Mouse (Mus musculus) left cerebral cortex, adult 2 months (tissue): ENCODE data around the gene Ncoa6. TPM values are rescaled to one million over a fixed set of nuclear protein-coding genes. Genes with fewer than 3 reads are reported as not detected.

Source experiments
- DNase-seq, 2 experiments: peaks; one replicate each; pipeline ENCODE4 v3.0.0; 2021 to 2022; ENCODE audit warnings: low spot score in 2 of 2, mixed read lengths in 1 of 2; ENCODE audit errors: extremely low spot score in 1 of 2
- H3K27ac ChIP-seq: fragments of 200-600 bp; 2 replicates; pipeline ENCODE4 v1.8.1; 2022
- H3K4me3 ChIP-seq: fragments of 200-600 bp; 2 replicates; pipeline ENCODE4 v1.8.1; 2022
- CTCF ChIP-seq: fragments of 200-600 bp; IDR thresholded peaks from 2 replicates; pipeline ENCODE4 v1.8.1; 2022; ENCODE audit warnings: antibody characterized with exemption, mild to moderate bottlenecking, moderate library complexity
- intact Hi-C: fragments of 180-260 bp; cut with DNase I; formaldehyde crosslinking; loops from one replicate; pipeline ENCODE4 v1.15.1; 2025
- total RNA-seq, 2 experiments: library from RNA; stranded (reverse); gene quantifications; 2 replicates each; pipeline ENCODE4 v1.2.3; 2021

Gene Ncoa6
- total RNA-seq, 2 experiments from 2014 or later: 63.2 to 68.7 TPM

GRCm38 (mm10) chr2:155420911-155421310, 52.8 kb downstream of the Ncoa6 start:
- no peak for TF ChIP-seq CTCF
- no peak overlapping the region for H3K4me3 ChIP-seq
- H3K27ac ChIP-seq: no peak overlapping the region
- no peak for DNase-seq
- intact Hi-C loops: no loop called here

DNA sequence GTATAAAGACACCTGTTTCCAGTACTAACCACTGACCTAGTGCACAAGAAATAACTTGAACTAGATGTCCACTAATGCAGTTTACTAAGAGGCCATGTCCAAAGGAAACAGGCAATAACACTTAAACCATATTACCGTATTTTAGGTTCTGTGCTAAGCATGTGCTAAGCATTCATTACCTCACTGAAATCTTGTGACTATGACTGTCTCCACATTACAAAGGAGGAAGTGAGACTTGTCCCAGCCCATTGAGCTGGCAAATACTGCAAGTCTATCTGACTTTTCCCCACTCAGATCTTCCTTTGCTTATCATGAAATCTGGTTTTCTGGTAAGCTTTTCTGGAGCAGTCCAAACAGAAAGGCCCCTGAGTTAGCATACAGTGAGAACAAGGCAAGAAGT, 69.1 kb downstream of the Ncoa6 start:
- H3K27ac ChIP-seq: no peak overlapping the region
- no peak overlapping the region for H3K4me3 ChIP-seq
- intact Hi-C loops: no loop called here
- TF ChIP-seq CTCF: no peak
- DNase-seq: no peak

DNA sequence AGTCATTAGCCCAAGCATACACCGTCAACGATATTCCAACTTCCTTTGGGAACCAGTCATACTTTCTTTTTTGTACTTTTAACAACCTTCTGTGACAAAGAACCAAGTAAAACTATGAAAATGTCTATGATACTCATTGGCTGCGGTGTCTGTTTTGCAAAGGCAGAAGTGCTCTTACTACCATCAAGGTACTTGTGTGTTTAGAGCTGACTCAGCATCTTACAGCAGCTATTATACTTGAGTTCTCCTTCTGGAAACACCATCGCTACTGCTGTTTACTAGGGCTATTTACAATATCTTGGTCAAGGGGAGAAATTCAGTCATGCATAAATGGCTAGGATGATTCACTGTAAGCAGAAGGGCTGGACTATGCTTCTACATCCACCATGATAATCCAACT, 71.8 kb downstream of the Ncoa6 start:
- no peak for DNase-seq
- intact Hi-C loops: no loop called here
- Histone ChIP-seq H3K4me3 (no peak overlapping the region), H3K27ac (no peak overlapping the region)
- TF ChIP-seq CTCF: no peak

GRCm38 (mm10) chr2:155400276-155400675, 73.4 kb downstream of the Ncoa6 start:
- TF ChIP-seq CTCF: no peak
- Histone ChIP-seq H3K27ac (peak overlapping the region; percentile 12; the same call in 1 of the 2 replicates), H3K4me3 (no peak overlapping the region)
- DNase-seq: no peak
- intact Hi-C loops: no loop called here

DNA sequence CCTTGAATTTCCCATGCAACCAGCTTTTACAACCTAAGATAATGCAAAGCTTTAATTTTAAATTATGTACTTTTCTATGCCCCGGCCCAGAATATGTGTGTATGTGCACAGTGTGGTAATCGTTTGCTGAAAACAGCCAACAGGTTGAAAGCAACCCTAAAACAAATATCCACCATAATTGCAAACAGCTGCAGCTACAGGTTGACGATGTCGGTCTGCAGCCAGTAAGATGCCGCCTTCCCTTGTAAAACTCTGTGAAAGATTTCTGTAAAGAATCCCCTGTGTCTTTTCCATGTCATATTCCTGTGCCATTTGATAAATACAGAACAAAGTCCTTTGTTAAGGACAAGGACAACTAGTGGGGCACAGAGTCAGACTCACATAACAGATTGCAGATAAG, 79.1 kb downstream of the Ncoa6 start:
- Histone ChIP-seq H3K27ac (no peak overlapping the region), H3K4me3 (no peak overlapping the region)
- no peak for TF ChIP-seq CTCF
- DNase-seq: no peak
- intact Hi-C loops: no loop called here

DNA sequence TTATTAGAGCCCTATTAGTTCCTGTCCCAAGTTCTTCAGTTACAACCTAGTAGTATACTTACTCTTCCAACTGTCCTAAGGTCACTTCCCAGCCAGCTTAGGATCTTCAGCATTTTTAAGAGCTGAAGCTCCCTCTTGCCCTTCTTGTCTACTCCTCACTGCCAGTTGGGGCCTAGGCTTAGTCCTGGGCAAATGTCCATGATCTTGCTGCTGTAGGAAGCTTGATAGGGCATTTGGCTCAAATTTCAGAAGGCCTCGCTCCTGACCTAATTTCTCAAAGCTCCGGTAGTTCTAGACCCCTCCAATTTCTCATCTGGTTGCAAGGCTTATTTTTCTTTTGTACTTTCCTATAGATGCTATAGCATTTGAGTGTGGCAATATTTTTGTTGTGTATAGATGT, 85.1 kb downstream of the Ncoa6 start:
- TF ChIP-seq CTCF: no peak
- Histone ChIP-seq H3K4me3 (no peak overlapping the region), H3K27ac (no peak overlapping the region)
- intact Hi-C loops: loop anchor here (5.0 kb wide), 1 partner anchor 311 kb away; no protein-coding TSS in a partner anchor
- DNase-seq: no peak

DNA sequence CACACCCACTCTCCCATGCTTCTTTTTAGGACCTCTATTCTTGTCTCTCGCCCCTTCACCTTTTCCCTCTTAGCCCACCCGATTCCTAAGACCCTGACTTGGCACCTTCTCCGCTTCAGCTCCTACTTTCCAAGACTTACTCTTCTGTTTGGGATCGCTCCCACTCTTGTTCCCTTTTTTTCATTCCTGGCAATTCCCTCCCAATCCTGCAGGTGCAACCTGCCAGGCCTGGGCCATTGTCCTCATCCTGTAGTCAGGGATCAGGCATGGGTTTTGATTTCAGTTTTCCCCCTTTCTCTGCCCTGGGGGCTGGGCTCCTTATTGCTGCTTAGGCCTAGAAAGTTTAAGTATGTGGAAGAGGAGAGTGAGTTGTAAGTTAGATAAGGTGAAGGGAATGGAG, 86.6 kb downstream of the Ncoa6 start:
- intact Hi-C loops: loop anchor here (5.0 kb wide), 1 partner anchor 310 kb away; no protein-coding TSS in a partner anchor
- no peak overlapping the region for H3K4me3 ChIP-seq
- peak; percentile 10; the same call in 1 of the 2 replicates for TF ChIP-seq CTCF
- no peak for DNase-seq
- peak overlapping the region; percentile 8; the same call in 1 of the 2 replicates for H3K27ac ChIP-seq

DNA sequence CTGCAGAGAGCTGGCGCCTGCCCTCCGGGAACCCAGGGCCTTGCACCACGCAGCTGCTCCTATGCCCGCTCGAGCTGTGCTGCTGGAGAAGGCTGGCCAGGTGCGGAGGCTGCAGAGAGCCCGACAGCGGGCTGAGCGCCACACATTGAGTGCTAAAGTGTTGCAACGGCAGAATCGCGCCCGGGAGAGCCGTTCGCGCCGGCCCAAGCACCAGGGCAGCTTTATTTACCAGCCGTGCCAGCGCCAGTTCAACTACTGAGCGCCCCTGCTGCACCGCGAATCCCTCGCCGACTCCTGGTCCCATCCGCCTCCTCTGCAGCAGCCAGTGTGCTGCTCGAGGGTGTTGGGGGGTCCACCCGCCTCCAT, 87.2 kb downstream of the Ncoa6 start:
- H3K4me3 ChIP-seq: no peak overlapping the region
- no peak for TF ChIP-seq CTCF
- intact Hi-C loops: loop anchor here (5.0 kb wide), 1 partner anchor 309 kb away; no protein-coding TSS in a partner anchor
- H3K27ac ChIP-seq: peak overlapping the region; percentile 59
- peak; percentile 34 to 63 for DNase-seq

GRCm38 (mm10) chr2:155385731-155386533, 87.8 kb downstream of the Ncoa6 start:
- no peak for DNase-seq
- Histone ChIP-seq H3K4me3 (no peak overlapping the region), H3K27ac (peak overlapping the region; percentile 59)
- intact Hi-C loops: loop anchor here (5.0 kb wide), 1 partner anchor 309 kb away; no protein-coding TSS in a partner anchor
- TF ChIP-seq CTCF: no peak

GRCm38 (mm10) chr2:155385090-155385489, 88.6 kb downstream of the Ncoa6 start:
- TF ChIP-seq CTCF: peak; percentile 88
- intact Hi-C loops: loop anchor here (5.0 kb wide), 1 partner anchor 308 kb away; no protein-coding TSS in a partner anchor
- no peak overlapping the region for H3K27ac ChIP-seq
- peak; percentile 74 to 77 for DNase-seq
- H3K4me3 ChIP-seq: no peak overlapping the region

DNA sequence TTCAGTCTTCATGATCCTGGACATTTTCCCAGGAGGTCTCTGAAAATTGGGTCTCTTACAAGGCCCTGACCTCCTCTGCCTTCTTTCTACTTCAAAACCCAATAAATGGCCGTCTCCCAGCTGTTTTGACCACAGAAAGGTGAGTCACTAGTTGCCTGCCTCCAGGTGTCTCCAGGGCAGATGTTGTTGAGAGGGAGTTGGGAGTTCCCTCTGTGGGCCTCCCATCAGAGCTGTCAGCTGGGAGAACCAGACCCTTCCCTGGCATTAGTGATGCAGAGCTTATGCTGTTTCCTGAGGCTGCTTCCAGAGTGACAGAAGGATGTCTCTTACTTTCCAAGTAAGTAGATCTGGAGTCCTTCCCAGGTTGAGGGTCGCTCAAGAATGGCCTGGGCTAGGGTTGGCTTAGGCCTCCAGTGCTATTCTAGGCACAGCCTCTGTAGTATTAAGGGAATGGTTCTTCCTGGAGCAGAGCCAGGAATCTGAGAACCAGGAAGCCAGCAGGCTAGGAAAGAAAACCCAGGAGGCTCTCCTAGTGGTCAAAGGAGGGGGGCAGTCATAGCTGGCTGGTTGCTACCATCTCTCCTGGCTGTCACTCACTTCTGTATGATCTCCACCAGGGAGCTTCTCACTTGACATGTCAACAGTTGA, 90.8 kb downstream of the Ncoa6 start:
- no peak for DNase-seq
- TF ChIP-seq CTCF: peak; percentile 12
- intact Hi-C loops: loop anchor here (1.0 to 5.0 kb wide), 2 partner anchors 107 to 146 kb away; partner anchors contain the start of genes Dynlrb1 and Map1lc3a
- Histone ChIP-seq H3K27ac (peak overlapping the region; percentile 100), H3K4me3 (peak overlapping the region; percentile 82)

GRCm38 (mm10) chr2:155382332-155382700, 91.4 kb downstream of the Ncoa6 start:
- TF ChIP-seq CTCF: no peak
- no peak for DNase-seq
- Histone ChIP-seq H3K27ac (peak overlapping the region; percentile 100), H3K4me3 (peak overlapping the region; percentile 82)
- intact Hi-C loops: loop anchor here (1.0 to 5.0 kb wide), 2 partner anchors 106 to 145 kb away; partner anchors contain the start of genes Dynlrb1 and Map1lc3a
